Mouse (Mus musculus): ENCODE measurements around the gene Ncln. TPM values are rescaled to one million over a fixed set of nuclear protein-coding genes. Genes with fewer than 3 reads are reported as not detected.

Gene Ncln
- polyA plus RNA-seq, 1 experiment from 2014 or later = 64.7 TPM

GRCm38 (mm10) chr10:81523142-81523541 is 26.9 kb upstream of the Ncln start:
- H3K4me3 ChIP-seq (ENCODE audit: low read depth, low read length) = 0 out of 2 replicates have a peak overlapping the region, but pooled peaks have one; percentile 15
- H3K4me2 ChIP-seq (ENCODE audit: low read depth, low read length) = 0 out of 2 replicates have a peak overlapping the region, but pooled peaks have one; percentile 21
- 77% methylated on average over 6 of the region's 6 CpGs for WGBS
- no peaks in the 10 kb centered on the region for H3K4me1 ChIP-seq (ENCODE audit: control insufficient read depth, insufficient read depth, low read length)
- H3K9me3 ChIP-seq (ENCODE audit: control insufficient read depth, low read length) = no peaks in the 10 kb centered on the region
- H3K9ac ChIP-seq (ENCODE audit: low read depth, low read length) = no peak overlapping the region
- no peak overlapping the region for H3K27ac ChIP-seq (replicated peaks; ENCODE audit: low read depth, low read length)
- H3K36me3 ChIP-seq (ENCODE audit: control insufficient read depth, insufficient read depth, low read length) = no peaks in the 10 kb centered on the region
- ATAC-seq (ENCODE audit: low read depth) (no peak), DNase-seq (ENCODE audit: low spot score) (no peak)
- H3K27me3 ChIP-seq (replicated peaks; ENCODE audit: control insufficient read depth, insufficient read depth, low read length) = no peaks in the 10 kb centered on the region

GRCm38 (mm10) chr10:81519978-81520365 is 23.8 kb upstream of the Ncln start:
- 77% methylated on average over 3 of the region's 3 CpGs for WGBS
- H3K27ac ChIP-seq (replicated peaks; ENCODE audit: low read depth, low read length) = no peak overlapping the region
- H3K36me3 ChIP-seq (ENCODE audit: control insufficient read depth, insufficient read depth, low read length) = no peaks in the 10 kb centered on the region
- no peaks in the 10 kb centered on the region for H3K27me3 ChIP-seq (replicated peaks; ENCODE audit: control insufficient read depth, insufficient read depth, low read length)
- ATAC-seq (ENCODE audit: low read depth) (no peak), DNase-seq (ENCODE audit: low spot score) (no peak)
- H3K9me3 ChIP-seq (ENCODE audit: control insufficient read depth, low read length) = no peaks in the 10 kb centered on the region
- H3K4me3 ChIP-seq (ENCODE audit: low read depth, low read length) = no peak overlapping the region
- H3K4me1 ChIP-seq (ENCODE audit: control insufficient read depth, insufficient read depth, low read length) = no peaks in the 10 kb centered on the region
- H3K4me2 ChIP-seq (ENCODE audit: low read depth, low read length) = no peak overlapping the region
- H3K9ac ChIP-seq (ENCODE audit: low read depth, low read length) = no peak overlapping the region

- DNase-seq (ENCODE audit: low spot score) (no peak), ATAC-seq (ENCODE audit: low read depth) (no peak)
- WGBS = 83% methylated on average over 6 of the region's 6 CpGs
- no peaks in the 10 kb centered on the region for H3K27me3 ChIP-seq (replicated peaks; ENCODE audit: control insufficient read depth, insufficient read depth, low read length)
- H3K4me2 ChIP-seq (ENCODE audit: low read depth, low read length) = no peak overlapping the region
- H3K9ac ChIP-seq (ENCODE audit: low read depth, low read length) = no peak overlapping the region
- H3K27ac ChIP-seq (replicated peaks; ENCODE audit: low read depth, low read length) = no peak overlapping the region
- no peaks in the 10 kb centered on the region for H3K36me3 ChIP-seq (ENCODE audit: control insufficient read depth, insufficient read depth, low read length)
- no peaks in the 10 kb centered on the region for H3K9me3 ChIP-seq (ENCODE audit: control insufficient read depth, low read length)
- no peaks in the 10 kb centered on the region for H3K4me1 ChIP-seq (ENCODE audit: control insufficient read depth, insufficient read depth, low read length)
- no peak overlapping the region for H3K4me3 ChIP-seq (ENCODE audit: low read depth, low read length)
These were observed 23.2 kb upstream of the Ncln start for GRCm38 (mm10) chr10:81519227-81519977.

- no peaks in the 10 kb centered on the region for H3K4me1 ChIP-seq (ENCODE audit: control insufficient read depth, insufficient read depth, low read length)
- no peaks in the 10 kb centered on the region for H3K27me3 ChIP-seq (replicated peaks; ENCODE audit: control insufficient read depth, insufficient read depth, low read length)
- no peaks in the 10 kb centered on the region for H3K36me3 ChIP-seq (ENCODE audit: control insufficient read depth, insufficient read depth, low read length)
- no peak overlapping the region for H3K4me3 ChIP-seq (ENCODE audit: low read depth, low read length)
- H3K4me2 ChIP-seq (ENCODE audit: low read depth, low read length) = no peak overlapping the region
- H3K27ac ChIP-seq (replicated peaks; ENCODE audit: low read depth, low read length) = no peak overlapping the region
- DNase-seq (ENCODE audit: low spot score) (peak; percentile 60), ATAC-seq (ENCODE audit: low read depth) (no peak)
- H3K9me3 ChIP-seq (ENCODE audit: control insufficient read depth, low read length) = no peaks in the 10 kb centered on the region
- 10% methylated on average over 4 of the region's 4 CpGs for WGBS
- H3K9ac ChIP-seq (ENCODE audit: low read depth, low read length) = no peak overlapping the region
These were observed 22.4 kb upstream of the Ncln start for GRCm38 (mm10) chr10:81518546-81518945.

GRCm38 (mm10) chr10:81517227-81517626 is 21.0 kb upstream of the Ncln start:
- 72% methylated on average over 8 of the region's 8 CpGs for WGBS
- ATAC-seq (ENCODE audit: low read depth) (no peak), DNase-seq (ENCODE audit: low spot score) (no peak)
- Histone ChIP-seq H3K27me3 (replicated peaks; ENCODE audit: control insufficient read depth, insufficient read depth, low read length) (no peaks in the 10 kb centered on the region), H3K4me2 (ENCODE audit: low read depth, low read length) (no peak overlapping the region), H3K27ac (replicated peaks; ENCODE audit: low read depth, low read length) (no peak overlapping the region), H3K9ac (ENCODE audit: low read depth, low read length) (no peak overlapping the region), H3K9me3 (ENCODE audit: control insufficient read depth, low read length) (no peaks in the 10 kb centered on the region), H3K4me1 (ENCODE audit: control insufficient read depth, insufficient read depth, low read length) (no peaks in the 10 kb centered on the region), H3K36me3 (ENCODE audit: control insufficient read depth, insufficient read depth, low read length) (no peaks in the 10 kb centered on the region), H3K4me3 (ENCODE audit: low read depth, low read length) (no peak overlapping the region)

- ATAC-seq (ENCODE audit: low read depth) = no peak
These were observed 17.6 kb upstream of the Ncln start for GRCm38 (mm10) chr10:81513798-81514197.

GRCm38 (mm10) chr10:81510246-81510810 is 14.1 kb upstream of the Ncln start:
- 78% methylated on average over 14 of the region's 14 CpGs for WGBS
- Histone ChIP-seq H3K4me2 (ENCODE audit: low read depth, low read length) (no peak overlapping the region), H3K9me3 (ENCODE audit: control insufficient read depth, low read length) (no peaks in the 10 kb centered on the region), H3K27me3 (replicated peaks; ENCODE audit: control insufficient read depth, insufficient read depth, low read length) (no peaks in the 10 kb centered on the region), H3K36me3 (ENCODE audit: control insufficient read depth, insufficient read depth, low read length) (no peaks in the 10 kb centered on the region), H3K27ac (replicated peaks; ENCODE audit: low read depth, low read length) (no peak overlapping the region), H3K4me1 (ENCODE audit: control insufficient read depth, insufficient read depth, low read length) (no peaks in the 10 kb centered on the region), H3K4me3 (ENCODE audit: low read depth, low read length) (no peak overlapping the region), H3K9ac (ENCODE audit: low read depth, low read length) (no peak overlapping the region)
- ATAC-seq (ENCODE audit: low read depth) = no peak
- DNase-seq (ENCODE audit: low spot score) = no peak

More at GRCm38 (mm10) chr10:81513798-81514197, 17.6 kb upstream of the Ncln start:
- no peaks in the 10 kb centered on the region for H3K9me3 ChIP-seq (ENCODE audit: control insufficient read depth, low read length)
- no peak overlapping the region for H3K4me3 ChIP-seq (ENCODE audit: low read depth, low read length)
- H3K4me2 ChIP-seq (ENCODE audit: low read depth, low read length) = no peak overlapping the region
- DNase-seq (ENCODE audit: low spot score) = no peak
- no peak overlapping the region for H3K9ac ChIP-seq (ENCODE audit: low read depth, low read length)
- no peak overlapping the region for H3K27ac ChIP-seq (replicated peaks; ENCODE audit: low read depth, low read length)
- H3K36me3 ChIP-seq (ENCODE audit: control insufficient read depth, insufficient read depth, low read length) = no peaks in the 10 kb centered on the region
- WGBS = 80% methylated on average over 5 of the region's 5 CpGs
- no peaks in the 10 kb centered on the region for H3K27me3 ChIP-seq (replicated peaks; ENCODE audit: control insufficient read depth, insufficient read depth, low read length)
- H3K4me1 ChIP-seq (ENCODE audit: control insufficient read depth, insufficient read depth, low read length) = no peaks in the 10 kb centered on the region

- Histone ChIP-seq H3K36me3 (ENCODE audit: control insufficient read depth, insufficient read depth, low read length) (no peaks in the 10 kb centered on the region), H3K4me1 (ENCODE audit: control insufficient read depth, insufficient read depth, low read length) (no peaks in the 10 kb centered on the region), H3K9ac (ENCODE audit: low read depth, low read length) (no peak overlapping the region), H3K4me3 (ENCODE audit: low read depth, low read length) (no peak overlapping the region), H3K4me2 (ENCODE audit: low read depth, low read length) (no peak overlapping the region), H3K9me3 (ENCODE audit: control insufficient read depth, low read length) (no peaks in the 10 kb centered on the region), H3K27me3 (replicated peaks; ENCODE audit: control insufficient read depth, insufficient read depth, low read length) (no peaks in the 10 kb centered on the region), H3K27ac (replicated peaks; ENCODE audit: low read depth, low read length) (no peak overlapping the region)
- WGBS = 76% methylated on average over 13 of the region's 13 CpGs
- ATAC-seq (ENCODE audit: low read depth) (no peak), DNase-seq (ENCODE audit: low spot score) (no peak)
These were observed 11.7 kb upstream of the Ncln start for GRCm38 (mm10) chr10:81507691-81508489.

All from embryonic facial prominence, embryonic 14.5 days (tissue).